Comparison of ENCODE assay signal across 8 mouse cellular contexts in the genomic region with DNA sequence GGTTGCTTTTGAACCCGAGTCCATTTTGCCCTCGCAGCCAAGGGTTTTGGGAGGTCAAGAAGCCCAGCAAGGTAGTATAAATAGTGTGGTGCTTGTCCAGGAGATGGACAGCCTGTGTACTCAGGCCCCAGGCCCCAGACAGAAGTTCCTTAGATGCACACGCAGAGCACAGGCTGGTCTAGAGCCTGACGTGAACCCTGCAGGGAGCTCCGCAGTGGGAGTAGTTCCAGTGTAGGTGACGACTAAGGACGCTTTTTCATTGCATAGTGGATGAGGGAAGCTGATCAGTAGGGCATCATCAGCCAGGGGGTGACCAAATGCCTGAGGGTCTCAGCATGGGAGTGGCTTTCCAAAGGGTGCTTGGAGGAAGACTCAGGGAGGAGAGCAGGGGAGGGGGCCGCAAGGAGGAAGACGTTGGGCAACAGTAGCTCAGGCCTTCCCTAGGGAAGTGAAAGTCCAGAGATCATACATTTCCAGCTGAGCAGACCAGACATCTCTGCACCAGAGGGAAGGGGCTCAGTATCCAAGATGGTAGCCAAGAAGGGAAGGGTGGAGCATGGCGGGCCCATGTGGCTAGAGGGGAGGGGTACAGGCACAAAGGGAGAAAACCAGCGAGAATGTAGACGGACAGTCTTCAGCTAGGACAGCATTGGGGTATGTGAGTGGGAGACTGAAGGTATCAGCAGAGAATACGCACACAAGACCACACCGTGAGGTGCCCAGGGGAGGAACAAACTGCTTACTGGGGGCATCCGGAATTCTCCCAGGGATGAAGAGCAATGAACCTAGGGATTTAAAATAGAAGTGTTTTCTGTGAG. TPM values are rescaled to one million over a fixed set of nuclear protein-coding genes. Genes with fewer than 3 reads are reported as not detected.
A peak's percentile ranks its signal among the peaks of the same experiment; 100 is the strongest.
DNase-seq lines count a peak whose midpoint lies in the region; ATAC-seq lines count a peak whose summit lies in the region.

No protein-coding gene starts in this region.

- peaks cover 14% of the 10 kb centered on the region for H3K4me1 ChIP-seq in heart, embryonic 16.5 days (ENCODE audit: control insufficient read depth, insufficient read depth, low read length)
- peaks cover 33% of the 10 kb centered on the region for H3K4me1 ChIP-seq in hindbrain, embryonic 10.5 days (replicated peaks)
- H3K4me1 ChIP-seq in midbrain, embryonic 10.5 days: peaks cover 30% of the 10 kb centered on the region

- ATAC-seq in heart, embryonic 16.5 days (replicated peaks; ENCODE audit: extremely low read depth, insufficient read depth, low FRiP score): 0 out of 2 replicates have a peak, but pooled peaks have one; percentile 4

- WGBS in heart, embryonic 16.5 days: 36% methylated on average over 15 of the region's 15 CpGs
- WGBS in hindbrain, embryonic 10.5 days: 35% methylated on average over 15 of the region's 15 CpGs
- 37% methylated on average over 15 of the region's 15 CpGs for WGBS in midbrain, embryonic 10.5 days

- H3K27ac ChIP-seq in heart, embryonic 16.5 days (ENCODE audit: low read length): peak overlapping the region; percentile 94
- peak overlapping the region; percentile 98 for H3K27ac ChIP-seq in hindbrain, embryonic 10.5 days
- H3K27ac ChIP-seq in midbrain, embryonic 10.5 days (replicated peaks): peak overlapping the region; percentile 98

- H3K36me3 ChIP-seq in heart, embryonic 16.5 days (ENCODE audit: control insufficient read depth, insufficient read depth): no peaks in the 10 kb centered on the region
- peaks cover 33% of the 10 kb centered on the region for H3K36me3 ChIP-seq in hindbrain, embryonic 10.5 days
- peaks cover 35% of the 10 kb centered on the region for H3K36me3 ChIP-seq in midbrain, embryonic 10.5 days

- DNase-seq in heart, adult 8-10 months (ENCODE audit: low spot score): no peak
- DNase-seq in ZHBTc4 (ENCODE audit: low read depth, low spot score): peak; percentile 52
- DNase-seq in hindbrain, embryonic 10.5 days (ENCODE audit: low spot score): no peak
- DNase-seq in midbrain, embryonic 10.5 days (ENCODE audit: low spot score): no peak
- no peak for DNase-seq in spleen, postnatal 4 days (ENCODE audit: low spot score in 2 of 2)
- DNase-seq in gastrocnemius, adult 8-10 months (ENCODE audit: low spot score in 2 of 2): no peak
- no peak for DNase-seq in frontal cortex, postnatal 36 days (ENCODE audit: low spot score in 2 of 2)

- 0 out of 2 replicates have a peak, but pooled peaks cover 2% of the 10 kb centered on the region for H3K27me3 ChIP-seq in heart, embryonic 16.5 days (ENCODE audit: control insufficient read depth, insufficient read depth, low read length)
- H3K27me3 ChIP-seq in hindbrain, embryonic 10.5 days (ENCODE audit: insufficient read depth, poor library complexity, severe bottlenecking): no peaks in the 10 kb centered on the region
- H3K27me3 ChIP-seq in midbrain, embryonic 10.5 days (ENCODE audit: low read depth, poor library complexity, severe bottlenecking): peaks cover 4% of the 10 kb centered on the region; the same call in 1 of the 2 replicates

- H3K9me3 ChIP-seq in heart, embryonic 16.5 days (replicated peaks; ENCODE audit: control insufficient read depth, low read length): no peaks in the 10 kb centered on the region
- no peaks in the 10 kb centered on the region for H3K9me3 ChIP-seq in hindbrain, embryonic 10.5 days
- H3K9me3 ChIP-seq in midbrain, embryonic 10.5 days (replicated peaks): no peaks in the 10 kb centered on the region

- H3K4me3 ChIP-seq in heart, embryonic 16.5 days (ENCODE audit: low read length): peak overlapping the region; percentile 99
- H3K4me3 ChIP-seq in hindbrain, embryonic 10.5 days: peak overlapping the region; percentile 77
- peak overlapping the region; percentile 96 for H3K4me3 ChIP-seq in midbrain, embryonic 10.5 days

- peak overlapping the region; percentile 89 for H3K4me2 ChIP-seq in heart, embryonic 16.5 days (ENCODE audit: low read depth, low read length)

- H3K9ac ChIP-seq in heart, embryonic 16.5 days (ENCODE audit: low read length): peak overlapping the region; percentile 91

RNA-seq across cellular contexts. Expression of gene Tpgs1, which starts 1.1 kb away (rescaled TPM):
- 45.5 and 47.0 TPM in 2 replicates for polyA plus RNA-seq in heart, embryonic 16.5 days (2015; fragmentation: Nextera tagmentation; extraction: Ambion mirVana)
- 10 to 100 TPM; 14.5 to 20.0 (median 16.9) TPM for total RNA-seq in heart, adult 8-10 months (2022)
- polyA plus RNA-seq in hindbrain, embryonic 10.5 days (2016; fragmentation: Nextera tagmentation; extraction: Ambion mirVana): 66.0 and 76.6 TPM in 2 replicates
- 68.3 and 74.9 TPM in 2 replicates for polyA plus RNA-seq in midbrain, embryonic 10.5 days (2016; fragmentation: Nextera tagmentation; extraction: Ambion mirVana)
- total RNA-seq in gastrocnemius, adult 8-10 months (2022): 10 to 100 TPM; 17.6 to 21.1 (median 20.1) TPM

RNA-seq across cellular contexts. Expression of gene Madcam1, which starts 5.9 kb away (rescaled TPM):
- 1.4 and 1.8 TPM in 2 replicates for polyA plus RNA-seq in heart, embryonic 16.5 days (2015; fragmentation: Nextera tagmentation; extraction: Ambion mirVana)
- total RNA-seq in heart, adult 8-10 months (2022): not detected
- 1.4 and 1.5 TPM in 2 replicates for polyA plus RNA-seq in hindbrain, embryonic 10.5 days (2016; fragmentation: Nextera tagmentation; extraction: Ambion mirVana)
- 0.89 and 1.1 TPM in 2 replicates for polyA plus RNA-seq in midbrain, embryonic 10.5 days (2016; fragmentation: Nextera tagmentation; extraction: Ambion mirVana)
- not detected for total RNA-seq in gastrocnemius, adult 8-10 months (2022)

RNA-seq across cellular contexts. Expression of gene Cdc34, which starts 11.7 kb away (rescaled TPM):
- 98.0 and 101 TPM in 2 replicates for polyA plus RNA-seq in heart, embryonic 16.5 days (2015; fragmentation: Nextera tagmentation; extraction: Ambion mirVana)
- 100 to 1,000 TPM; 201 to 230 (median 213) TPM for total RNA-seq in heart, adult 8-10 months (2022)
- polyA plus RNA-seq in hindbrain, embryonic 10.5 days (2016; fragmentation: Nextera tagmentation; extraction: Ambion mirVana): 243 and 244 TPM in 2 replicates
- 223 and 270 TPM in 2 replicates for polyA plus RNA-seq in midbrain, embryonic 10.5 days (2016; fragmentation: Nextera tagmentation; extraction: Ambion mirVana)
- total RNA-seq in gastrocnemius, adult 8-10 months (2022): 100 to 1,000 TPM; 381 to 451 (median 390) TPM

RNA-seq across cellular contexts. Expression of gene Gzmm, which starts 18.5 kb away (rescaled TPM):
- 1.1 and 1.3 TPM in 2 replicates for polyA plus RNA-seq in heart, embryonic 16.5 days (2015; fragmentation: Nextera tagmentation; extraction: Ambion mirVana)
- total RNA-seq in heart, adult 8-10 months (2022): 1 to 10 TPM; 7.6 to 9.0 (median 8.3) TPM
- polyA plus RNA-seq in hindbrain, embryonic 10.5 days (2016; fragmentation: Nextera tagmentation; extraction: Ambion mirVana): 0.75 and 1.2 TPM in 2 replicates
- 0.98 and 1.0 TPM in 2 replicates for polyA plus RNA-seq in midbrain, embryonic 10.5 days (2016; fragmentation: Nextera tagmentation; extraction: Ambion mirVana)
- total RNA-seq in gastrocnemius, adult 8-10 months (2022): 10 to 100 TPM in 3 of 4 experiments, 1 to 10 TPM in 1; 9.9 to 15.9 (median 10.2) TPM

RNA-seq across cellular contexts. Expression of gene Odf3l2, which starts 24.7 kb away (rescaled TPM):
- not detected in 2 replicates for polyA plus RNA-seq in heart, embryonic 16.5 days (2015; fragmentation: Nextera tagmentation; extraction: Ambion mirVana)
- not detected for total RNA-seq in heart, adult 8-10 months (2022)
- polyA plus RNA-seq in hindbrain, embryonic 10.5 days (2016; fragmentation: Nextera tagmentation; extraction: Ambion mirVana): not detected in 2 replicates
- polyA plus RNA-seq in midbrain, embryonic 10.5 days (2016; fragmentation: Nextera tagmentation; extraction: Ambion mirVana): not detected in 2 replicates
- total RNA-seq in gastrocnemius, adult 8-10 months (2022): 100 to 1,000 TPM in 1 of 4 experiments, 10 to 100 TPM in 3; 32.0 to 113 (median 56.6) TPM
